Mouse (Mus musculus) liver, embryonic 14.5 days (tissue): ENCODE measurements around the gene Wdr3.

ENCODE experiments used
- CTCF ChIP-seq: IDR thresholded peaks from 2 replicates; pipeline ENCODE4 v1.5.1; 2016; ENCODE audit warnings: antibody characterized with exemption, low read depth, control low read depth
- EP300 ChIP-seq: IDR thresholded peaks from 2 replicates; pipeline ENCODE4 v1.6.1; 2016; ENCODE audit warnings: antibody characterized with exemption, low read depth

- TF ChIP-seq CTCF: no peak
- TF ChIP-seq EP300: no peak
Measured at GRCm38 (mm10) chr3:100102386-100103092, 59.7 kb downstream of the Wdr3 start.
